Mouse (Mus musculus) heart, adult 2 months (tissue): ENCODE data around the gene Rpl9. TPM values are rescaled to one million over a fixed set of nuclear protein-coding genes. Genes with fewer than 3 reads are reported as not detected.

ENCODE experiments used
- DNase-seq, 2 experiments: peaks; one replicate each; pipeline ENCODE4 v3.0.0; 2021
- H3K27ac ChIP-seq: fragments of 200-600 bp; 2 replicates; pipeline ENCODE4 v1.8.1; 2022
- H3K27me3 ChIP-seq: fragments of 200-500 bp; 2 replicates; pipeline ENCODE4 v1.6.1; 2012; ENCODE audit warnings: mild to moderate bottlenecking, low read length, inconsistent platforms, mixed read lengths; ENCODE audit not compliant: control insufficient read depth, insufficient read depth
- H3K36me3 ChIP-seq: fragments of 200-500 bp; 2 replicates; pipeline ENCODE4 v1.6.1; 2012; ENCODE audit warnings: low read length, inconsistent platforms; ENCODE audit not compliant: control insufficient read depth, insufficient read depth
- H3K4me1 ChIP-seq: fragments of 200-500 bp; 2 replicates; pipeline ENCODE4 v1.6.1; 2011; ENCODE audit warnings: low read length; ENCODE audit not compliant: control insufficient read depth, insufficient read depth
- H3K4me3 ChIP-seq: fragments of 200-600 bp; 2 replicates; pipeline ENCODE4 v1.8.1; 2022
- H3K79me2 ChIP-seq: fragments of 200-500 bp; replicated peaks from 2 replicates; pipeline ENCODE4 v1.6.1; 2012; ENCODE audit warnings: mild to moderate bottlenecking, inconsistent platforms, low read length, moderate library complexity, mixed read lengths; ENCODE audit not compliant: control insufficient read depth, insufficient read depth
- H3K9ac ChIP-seq: fragments of 200-500 bp; 2 replicates; pipeline ENCODE4 v1.6.1; 2012; ENCODE audit warnings: low read depth, mild to moderate bottlenecking, control low read depth, inconsistent platforms, low read length, mixed read lengths
- CTCF ChIP-seq: fragments of 200-600 bp; IDR thresholded peaks from 2 replicates; pipeline ENCODE4 v1.8.1; 2022; ENCODE audit warnings: antibody characterized with exemption, mild to moderate bottlenecking, moderate library complexity
- EP300 ChIP-seq: fragments of 200-500 bp; IDR thresholded peaks from 2 replicates; pipeline ENCODE4 v1.6.1; 2011; ENCODE audit warnings: low read depth, low read length, control low read depth; ENCODE audit not compliant: insufficient read depth
- POLR2A ChIP-seq: fragments of 200-500 bp; IDR thresholded peaks from 2 replicates; pipeline ENCODE4 v1.6.1; 2011; ENCODE audit warnings: mild to moderate bottlenecking, low read depth, low read length, control low read depth; ENCODE audit not compliant: insufficient read depth
- WGBS: fragments of 180-500 bp; shearing (Covaris S2); methylation state at CpG from one replicate; pipeline ENCODE4 v1.1.7; 2018; 5-methylcytosine and 5-hydroxymethylcytosine counted together
- intact Hi-C: fragments of 180-260 bp; cut with DNase I; formaldehyde crosslinking; loops from one replicate; pipeline ENCODE4 v1.15.1; 2025
- polyA plus RNA-seq: library from polyadenylated mRNA; depleted of rRNA; stranded (reverse); fragments of >200 nt; gene quantifications from 2 replicates; pipeline ENCODE4 v1.2.3, GENCODE M21; 2012
- total RNA-seq, 2 experiments: library from RNA; stranded (reverse); gene quantifications; 2 replicates each; pipeline ENCODE4 v1.2.3; 2021

Gene Rpl9
- total and polyA plus RNA-seq, 3 experiments, result 190 to 715 (median 592) TPM

- H3K27ac ChIP-seq, result no peak overlapping the region
- H3K9ac ChIP-seq, result no peak overlapping the region
- H3K4me3 ChIP-seq, result no peak overlapping the region
- 79% methylated on average over 6 of the region's 6 CpGs for WGBS
- no peaks in the 10 kb centered on the region; the same call in 1 of the 2 replicates for H3K4me1 ChIP-seq
- H3K27me3 ChIP-seq, result no peaks in the 10 kb centered on the region
- H3K79me2 ChIP-seq, result no peaks in the 10 kb centered on the region
- no peak for DNase-seq
- no peak for TF ChIP-seq CTCF
- no peak for TF ChIP-seq POLR2A
- no peak for TF ChIP-seq EP300
- intact Hi-C loops, result no loop called here
- no peaks in the 10 kb centered on the region for H3K36me3 ChIP-seq
Measured at GRCm38 (mm10) chr5:65420822-65421221, 29.6 kb upstream of the Rpl9 start.

GRCm38 (mm10) chr5:65419136-65419535, 27.9 kb upstream of the Rpl9 start:
- H3K9ac ChIP-seq, result no peak overlapping the region
- intact Hi-C loops, result no loop called here
- WGBS, result 85% methylated on average over 10 of the region's 10 CpGs
- H3K79me2 ChIP-seq, result no peaks in the 10 kb centered on the region
- H3K4me1 ChIP-seq, result no peaks in the 10 kb centered on the region; the same call in 1 of the 2 replicates
- no peak for DNase-seq
- no peaks in the 10 kb centered on the region for H3K27me3 ChIP-seq
- no peak overlapping the region for H3K4me3 ChIP-seq
- no peak overlapping the region for H3K27ac ChIP-seq
- H3K36me3 ChIP-seq, result no peaks in the 10 kb centered on the region
- no peak for TF ChIP-seq EP300
- no peak for TF ChIP-seq CTCF
- TF ChIP-seq POLR2A, result no peak

GRCm38 (mm10) chr5:65415653-65416458, 24.6 kb upstream of the Rpl9 start:
- 34% methylated on average over 26 of the region's 26 CpGs for WGBS
- Histone ChIP-seq H3K4me1 (no peaks in the 10 kb centered on the region; the same call in 1 of the 2 replicates), H3K79me2 (no peaks in the 10 kb centered on the region), H3K27ac (peak overlapping the region; percentile 23; the same call in 1 of the 2 replicates), H3K36me3 (no peaks in the 10 kb centered on the region), H3K9ac (peak overlapping the region; percentile 18; the same call in 1 of the 2 replicates), H3K27me3 (no peaks in the 10 kb centered on the region), H3K4me3 (no peak overlapping the region)
- intact Hi-C loops, result no loop called here
- TF ChIP-seq POLR2A (no peak), EP300 (0 out of 2 replicates have a peak, but pooled peaks have one; percentile 13)
- DNase-seq, result peak; percentile 31 to 49

GRCm38 (mm10) chr5:65407989-65408388, 16.7 kb upstream of the Rpl9 start:
- DNase-seq, result no peak
- intact Hi-C loops, result loop anchor here (10.0 kb wide), 1 partner anchor 527 kb away; the partner anchor contains the start of gene Chrna9
- Histone ChIP-seq H3K27ac (no peak overlapping the region), H3K79me2 (no peaks in the 10 kb centered on the region), H3K27me3 (no peaks in the 10 kb centered on the region), H3K36me3 (no peaks in the 10 kb centered on the region), H3K4me1 (no peaks in the 10 kb centered on the region), H3K4me3 (no peak overlapping the region), H3K9ac (no peak overlapping the region)
- TF ChIP-seq CTCF (no peak), EP300 (no peak), POLR2A (no peak)
- 73% methylated on average over 12 of the region's 12 CpGs for WGBS

GRCm38 (mm10) chr5:65401251-65401994, 10.2 kb upstream of the Rpl9 start:
- Histone ChIP-seq H3K36me3 (no peaks in the 10 kb centered on the region), H3K9ac (no peak overlapping the region), H3K27me3 (no peaks in the 10 kb centered on the region), H3K79me2 (no peaks in the 10 kb centered on the region), H3K4me1 (no peaks in the 10 kb centered on the region; the same call in 1 of the 2 replicates), H3K27ac (no peak overlapping the region), H3K4me3 (no peak overlapping the region)
- peak; percentile 78 to 82 for DNase-seq
- TF ChIP-seq POLR2A (no peak), EP300 (0 out of 2 replicates have a peak, but pooled peaks have one; percentile 67), CTCF (peak; percentile 99; the same call in 1 of the 2 replicates)
- intact Hi-C loops, result loop anchor here (1.0 to 10.0 kb wide), 2 partner anchors 296 to 533 kb away; partner anchors contain the start of gene Chrna9
- WGBS, result 20% methylated on average over 2 of the region's 2 CpGs
